Mouse (Mus musculus) heart, postnatal 4 days (tissue): ENCODE data around the gene Tdp1. TPM values are rescaled to one million over a fixed set of nuclear protein-coding genes. Genes with fewer than 3 reads are reported as not detected.
A peak's percentile ranks its signal among the peaks of the same experiment; 100 is the strongest.

ENCODE experiments used
- DNase-seq: peaks from one replicate; pipeline ENCODE4 v3.0.0; 2021
- total RNA-seq, 2 experiments: library from RNA; stranded (reverse); gene quantifications; 2 replicates each; pipeline ENCODE4 v1.2.3; 2021

Gene Tdp1
- total RNA-seq, 2 experiments from 2014 or later: 16.7 to 18.1 TPM

- DNase-seq: no peak
Measured at GRCm38 (mm10) chr12:99898248-99898870, 14.0 kb downstream of the Tdp1 start.

DNA sequence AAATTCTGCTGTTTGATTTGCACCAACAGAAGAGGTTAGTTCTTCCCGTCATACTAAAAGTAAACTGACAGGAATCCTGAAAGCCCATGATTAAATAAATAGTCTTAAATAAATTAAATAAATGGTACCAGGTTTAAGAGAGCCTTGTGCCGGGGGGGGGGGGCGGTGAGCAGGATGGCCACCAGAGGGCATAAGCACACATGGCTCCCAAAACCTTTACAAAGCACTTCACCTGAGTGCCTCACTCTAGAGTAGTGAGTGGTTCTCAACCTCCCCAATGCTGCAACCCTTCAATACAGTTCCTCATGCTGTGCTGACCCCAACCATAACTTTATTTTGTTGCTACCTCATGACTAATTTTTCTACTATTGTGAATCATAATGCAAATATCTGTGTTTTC lies 15.7 kb downstream of the Tdp1 start:
- DNase-seq: no peak

GRCm38 (mm10) chr12:99901973-99902866 lies 17.9 kb downstream of the Tdp1 start:
- DNase-seq: peak; percentile 61

DNA sequence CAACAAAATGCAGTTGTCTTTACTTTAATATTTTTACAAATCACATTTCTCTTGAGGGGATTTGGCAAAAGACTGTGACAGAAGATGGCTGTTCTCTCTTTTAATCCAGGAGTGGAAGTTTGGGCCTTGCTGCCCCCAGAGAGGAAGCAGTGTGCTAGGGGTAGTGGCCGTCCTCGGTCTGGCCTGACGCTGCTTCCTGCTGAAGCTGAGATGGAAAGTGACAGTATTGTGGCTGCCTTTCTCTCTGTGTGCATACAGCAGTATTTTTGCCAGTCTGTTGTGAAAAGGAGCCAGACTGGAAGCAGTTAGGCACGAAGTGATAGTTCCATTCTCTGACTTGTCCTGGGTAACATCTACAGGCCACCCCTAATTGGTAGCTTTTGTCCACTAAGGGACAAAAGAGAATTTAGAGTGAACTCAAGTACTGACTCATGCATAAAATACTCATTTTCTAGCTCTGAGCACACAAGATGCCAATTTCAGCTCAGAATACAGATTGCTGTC lies 18.6 kb downstream of the Tdp1 start:
- peak; percentile 41 for DNase-seq

- DNase-seq: no peak
Measured at GRCm38 (mm10) chr12:99904537-99904936, 20.2 kb downstream of the Tdp1 start.

GRCm38 (mm10) chr12:99911466-99911865 lies 27.1 kb downstream of the Tdp1 start:
- DNase-seq: no peak

DNA sequence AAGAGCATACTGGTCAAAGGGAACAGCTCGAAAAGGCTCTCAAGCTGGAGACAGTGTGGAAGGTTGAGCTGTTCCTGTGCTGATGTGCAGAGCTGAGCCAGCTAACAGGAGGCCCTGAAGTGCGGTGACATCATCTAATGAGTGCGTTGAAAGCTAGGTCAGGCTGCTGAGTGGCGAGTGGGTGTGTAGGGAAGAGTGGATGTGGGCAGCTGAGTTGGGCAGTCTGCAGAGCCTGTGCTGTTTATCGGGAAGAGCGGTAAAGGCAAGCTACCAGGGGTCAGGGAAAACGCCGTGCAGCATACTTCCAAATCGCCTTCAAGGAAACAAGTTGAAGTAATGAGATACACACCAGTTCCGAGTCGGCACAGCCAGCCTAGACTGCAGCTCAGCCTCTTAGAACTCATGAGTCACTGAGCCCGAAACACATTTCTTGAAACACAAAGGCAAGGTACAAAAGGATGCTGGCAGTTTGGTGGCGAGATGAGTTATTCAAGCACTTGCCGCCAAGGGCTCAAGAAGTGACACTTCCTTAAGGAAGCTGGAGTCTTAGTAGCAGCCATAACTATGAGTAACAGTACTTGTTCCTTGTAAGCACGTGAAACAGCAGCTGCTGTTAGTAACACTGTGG lies 33.6 kb downstream of the Tdp1 start:
- peak; percentile 21 for DNase-seq

DNA sequence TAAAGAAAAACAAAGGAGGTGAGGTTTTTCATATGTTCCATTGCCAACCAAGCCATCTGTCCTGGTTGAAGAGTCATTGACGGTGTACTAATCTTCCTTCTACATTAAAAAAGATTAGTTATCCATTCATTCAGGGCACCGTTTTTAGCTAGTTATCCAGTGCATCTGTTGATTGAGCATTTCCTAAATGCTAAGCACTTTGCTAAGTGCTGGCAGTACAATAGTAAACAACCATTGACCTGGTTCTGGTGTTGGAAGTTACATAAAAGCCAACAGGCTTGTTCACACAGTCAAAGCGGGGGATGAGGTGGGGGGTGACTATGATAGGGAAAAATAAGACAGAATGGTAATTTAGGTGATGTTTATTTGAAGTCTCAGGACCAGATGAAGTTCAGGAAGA lies 35.3 kb downstream of the Tdp1 start:
- no peak for DNase-seq

DNA sequence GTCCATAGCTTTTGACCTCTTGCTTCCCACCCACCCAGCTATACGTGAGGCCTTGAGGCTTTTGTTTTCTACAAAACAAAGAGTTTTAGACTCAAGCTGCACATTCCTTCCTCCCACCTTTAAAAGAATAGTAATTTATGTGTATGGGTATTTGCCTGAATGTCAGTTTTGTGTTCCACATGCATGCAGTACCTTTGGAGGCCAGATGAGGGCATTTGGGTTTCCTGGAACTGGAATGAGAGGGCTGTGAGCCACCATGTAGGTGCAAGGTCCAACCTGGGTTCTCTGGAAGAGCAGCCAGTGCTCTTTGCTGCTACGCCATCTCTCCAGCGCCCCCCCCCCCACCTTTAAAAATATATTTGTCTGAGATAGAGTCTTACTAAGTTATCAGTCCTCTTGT lies 36.7 kb downstream of the Tdp1 start:
- DNase-seq: no peak

DNA sequence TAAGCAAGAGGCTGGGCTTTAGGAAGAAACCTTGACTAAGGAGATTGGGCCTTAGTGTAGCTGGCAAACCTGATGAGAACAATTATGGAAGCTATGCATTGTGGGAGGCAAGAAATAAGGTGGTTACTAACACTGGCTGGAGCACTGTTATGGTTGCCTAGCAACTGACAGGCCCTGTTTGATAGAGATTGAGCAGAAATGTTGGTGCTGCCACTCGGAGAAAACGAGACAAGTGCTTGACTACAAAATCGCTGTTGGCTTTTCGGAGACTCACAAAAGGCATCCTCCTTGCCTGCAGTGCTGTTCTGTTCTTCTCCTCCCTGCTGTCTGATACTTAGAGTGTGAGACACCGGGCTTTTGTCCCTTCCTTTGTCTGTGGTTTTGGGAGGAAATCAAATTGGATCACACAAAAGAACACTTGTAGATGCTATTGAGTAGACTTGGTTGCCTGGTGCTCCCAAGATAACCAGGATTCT lies 38.9 kb downstream of the Tdp1 start:
- DNase-seq: no peak

DNA sequence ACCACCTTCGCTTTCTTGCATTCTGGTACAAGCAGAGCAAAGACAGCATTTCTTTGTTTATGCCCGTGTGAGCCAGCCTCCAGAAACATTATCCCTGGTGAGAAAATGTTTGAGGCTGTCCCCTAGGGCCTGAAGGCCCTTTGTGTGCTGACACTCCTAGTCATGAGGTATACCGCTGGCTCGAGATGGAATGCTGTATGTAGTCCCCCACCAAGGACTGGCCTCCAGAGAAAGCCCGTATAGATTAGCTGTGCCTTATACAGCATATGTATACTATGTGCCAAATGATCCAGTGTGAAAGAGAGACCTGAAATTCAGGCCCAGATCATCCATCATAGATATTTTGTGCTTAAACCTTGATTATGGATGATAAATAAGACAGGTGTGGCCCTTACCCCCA lies 39.4 kb downstream of the Tdp1 start:
- no peak for DNase-seq

DNA sequence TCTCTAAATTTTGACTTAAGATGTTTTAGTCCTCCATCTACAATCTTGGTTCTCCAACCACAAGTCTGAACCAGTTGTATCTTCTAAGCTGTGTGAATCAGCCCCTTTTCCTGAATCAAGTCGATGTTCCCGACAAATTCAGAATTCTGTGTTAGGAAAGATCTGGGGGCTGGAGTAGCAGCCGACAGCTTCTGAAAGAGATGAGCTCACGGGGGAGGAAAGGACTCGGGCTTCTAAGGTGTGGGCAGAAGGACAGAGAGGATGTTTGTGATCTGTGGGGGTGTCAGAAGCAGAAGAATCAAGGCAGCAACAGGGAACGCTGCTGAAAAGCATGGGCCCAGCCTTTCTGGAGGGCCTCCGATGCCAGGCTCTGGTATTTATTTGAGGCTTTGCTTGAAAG lies 44.0 kb downstream of the Tdp1 start:
- DNase-seq: no peak

- no peak for DNase-seq
Measured at GRCm38 (mm10) chr12:99929160-99929559, 44.8 kb downstream of the Tdp1 start.

DNA sequence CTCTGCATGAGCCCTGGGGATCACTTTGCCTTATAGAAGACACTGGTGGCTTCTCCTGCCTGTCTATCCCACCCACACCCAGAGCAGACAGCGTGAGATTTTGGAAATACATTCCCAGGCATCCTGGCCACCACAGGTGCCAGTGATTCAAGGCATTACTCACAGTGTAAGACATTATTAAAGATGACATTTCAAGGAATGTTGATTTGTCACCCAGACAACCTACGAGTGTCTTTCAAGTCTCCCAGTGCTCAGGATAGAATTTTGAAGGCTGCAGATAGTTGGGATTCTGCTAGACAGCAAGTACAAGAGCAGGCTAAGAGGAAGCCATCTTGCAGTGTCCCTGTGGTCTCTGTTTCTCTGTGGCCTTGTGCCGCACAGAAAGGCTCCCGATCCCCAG lies 47.9 kb downstream of the Tdp1 start:
- no peak for DNase-seq

DNA sequence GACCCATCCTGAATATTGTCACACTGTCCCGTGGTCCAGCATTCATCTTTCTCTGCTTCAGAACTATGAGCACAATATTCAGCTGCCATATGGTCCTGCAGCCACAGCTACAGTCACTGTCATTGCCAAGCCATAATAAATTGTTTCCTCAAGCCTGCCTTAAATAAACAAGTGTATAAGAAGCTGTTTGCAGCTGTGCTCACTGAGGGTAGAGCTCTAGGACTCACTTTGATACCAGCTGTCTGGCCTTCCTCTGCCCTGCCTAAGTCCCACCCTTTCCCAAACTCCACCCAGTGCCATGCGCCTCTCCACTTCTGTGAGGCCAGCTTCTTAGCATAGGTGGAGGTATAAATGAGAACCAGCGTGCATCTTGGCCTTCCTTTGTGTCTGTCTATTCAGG lies 49.3 kb downstream of the Tdp1 start:
- DNase-seq: no peak

DNA sequence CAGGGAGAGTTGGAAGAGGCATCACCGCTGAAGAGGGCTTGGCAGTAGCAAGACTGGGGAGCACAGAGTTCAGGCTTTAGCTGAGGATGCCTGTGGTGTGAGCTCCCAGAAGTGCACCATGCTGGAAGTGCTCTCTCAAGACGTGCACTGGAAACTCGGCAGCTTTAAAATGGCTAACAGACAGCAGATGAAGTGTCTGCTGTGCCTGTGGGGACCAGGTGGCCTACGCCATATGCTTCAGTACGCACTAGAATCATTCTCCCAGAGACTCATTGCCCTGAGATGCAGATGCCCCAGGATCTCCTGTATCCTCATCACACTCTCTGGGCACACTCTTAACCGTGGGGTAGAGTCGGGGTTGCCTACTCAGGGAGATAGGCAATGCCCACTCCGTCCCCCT lies 51.1 kb downstream of the Tdp1 start:
- DNase-seq: no peak

- DNase-seq: peak; percentile 53
Measured at GRCm38 (mm10) chr12:99938476-99938875, 54.2 kb downstream of the Tdp1 start.

- no peak for DNase-seq
Measured at GRCm38 (mm10) chr12:99939179-99939578, 54.9 kb downstream of the Tdp1 start.

- DNase-seq: no peak
Measured at GRCm38 (mm10) chr12:99940704-99941103, 56.4 kb downstream of the Tdp1 start.

- no peak for DNase-seq
Measured at GRCm38 (mm10) chr12:99942441-99942840, 58.1 kb downstream of the Tdp1 start.

DNA sequence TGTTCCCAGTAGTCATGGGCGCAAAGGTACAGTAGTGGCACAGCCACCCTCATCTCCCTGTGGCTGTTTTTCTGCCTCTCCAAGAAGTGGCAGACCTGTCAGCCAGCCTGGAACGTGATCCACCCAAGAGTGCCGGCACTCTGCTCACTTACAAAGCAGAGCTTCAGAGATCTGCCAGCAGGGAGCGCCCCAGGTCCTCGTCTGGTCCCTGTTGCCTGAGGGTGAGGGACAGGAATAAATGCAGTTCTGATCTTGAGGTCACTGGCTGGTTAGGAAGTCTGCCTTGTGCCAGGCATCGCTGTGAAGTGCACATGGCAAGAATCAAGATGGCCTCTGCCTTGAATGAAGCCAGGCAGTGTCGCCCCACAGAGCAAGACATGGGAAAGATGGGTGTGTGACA lies 68.6 kb downstream of the Tdp1 start:
- peak; percentile 75 for DNase-seq

DNA sequence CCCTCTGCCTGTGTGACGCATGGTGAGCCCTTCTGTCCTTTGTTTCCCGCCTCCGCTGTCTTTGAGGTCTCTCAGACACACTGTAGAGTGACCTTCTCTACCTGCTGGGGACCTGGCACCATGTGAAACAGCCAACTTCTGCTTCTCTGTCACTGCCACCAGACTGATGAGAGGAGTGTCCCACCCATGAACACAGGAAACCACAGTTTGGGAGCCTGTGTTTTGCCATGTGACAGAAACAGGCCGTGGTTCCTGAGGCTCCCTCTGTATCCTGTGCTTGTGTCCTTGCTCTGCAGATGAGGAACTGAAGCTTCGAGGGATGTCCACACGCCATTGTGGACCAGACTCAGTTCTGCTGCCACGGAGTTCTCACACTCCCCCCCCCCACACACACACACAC lies 72.1 kb downstream of the Tdp1 start:
- DNase-seq: no peak
